Mouse (Mus musculus): ENCODE measurements around the gene Olfr382. TPM values are rescaled to one million over a fixed set of nuclear protein-coding genes. Genes with fewer than 3 reads are reported as not detected.

The Olfr382 gene
- not detected for total RNA-seq (2023)

GRCm38 (mm10) chr11:73517097-73517496 is at the start of gene Olfr382:
Olfr382 (minus strand) TSS chr11:73517197.

GRCm38 (mm10) chr11:73491503-73491902 is 25.5 kb downstream of the Olfr382 start, which contains the start of gene Olfr381:
Olfr381 (minus strand) TSS chr11:73491603.

Other genes starting within 250 kb of the Olfr382 start
- not detected for gene Trpv3, start 249.8 kb downstream of the Olfr382 start, total RNA-seq (2023)
- gene Aspa, start 187.6 kb downstream of the Olfr382 start, total RNA-seq (2023): not detected
- gene Gm49340, start 187.5 kb downstream of the Olfr382 start, total RNA-seq (2023): not detected
- not detected for gene Spata22, start 187.5 kb downstream of the Olfr382 start, total RNA-seq (2023)
- not detected for gene Olfr20, start 166.4 kb downstream of the Olfr382 start, total RNA-seq (2023)
- not detected for gene Olfr376, start 146.0 kb downstream of the Olfr382 start, total RNA-seq (2023)
- gene Olfr1, start 117.6 kb downstream of the Olfr382 start, total RNA-seq (2023): not detected
- gene Olfr378, start 88.7 kb downstream of the Olfr382 start, total RNA-seq (2023): not detected
- not detected for gene Olfr380, start 59.7 kb downstream of the Olfr382 start, total RNA-seq (2023)
- not detected for gene Olfr381, start 25.6 kb downstream of the Olfr382 start, total RNA-seq (2023)
- not detected for gene Olfr385, start 75.8 kb upstream of the Olfr382 start, total RNA-seq (2023)
- not detected for gene Olfr384, start 81.4 kb upstream of the Olfr382 start, total RNA-seq (2023)
- gene Zfp735, start 171.6 kb upstream of the Olfr382 start, total RNA-seq (2023): not detected

All from B cell, adult 67 days (primary cell).